Mouse (Mus musculus) heart, embryonic 13.5 days (tissue): Measurements from ENCODE around the gene Olfr524. TPM values are rescaled to one million over a fixed set of nuclear protein-coding genes. Genes with fewer than 3 reads are reported as not detected.
A peak's percentile ranks its signal among the peaks of the same experiment; 100 is the strongest.

Source experiments
- ATAC-seq: fragments of 200-750 bp; cut with Nextera tagmentation; 2 replicates; pipeline ENCODE4 v1.8.0; 2017; ENCODE audit warnings: moderate TSS enrichment; ENCODE audit not compliant: insufficient number of reproducible peaks, low FRiP score, low TSS enrichment; ENCODE audit errors: extremely low read depth
- H3K27ac ChIP-seq: fragments of 300-500 bp; sonication (generic); replicated peaks from 2 replicates; pipeline ENCODE4 v1.5.1; 2015; ENCODE audit warnings: moderate library complexity, mild to moderate bottlenecking, inconsistent platforms
- H3K27me3 ChIP-seq: fragments of 300-500 bp; sonication (generic); replicated peaks from 2 replicates; pipeline ENCODE4 v1.6.1; 2015; ENCODE audit warnings: mild to moderate bottlenecking, inconsistent platforms
- H3K36me3 ChIP-seq: fragments of 300-500 bp; sonication (generic); 2 replicates; pipeline ENCODE4 v1.6.1; 2015; ENCODE audit warnings: mild to moderate bottlenecking, inconsistent platforms
- H3K4me1 ChIP-seq: fragments of 300-500 bp; sonication (generic); 2 replicates; pipeline ENCODE4 v1.6.1; 2015; ENCODE audit warnings: inconsistent platforms
- H3K4me2 ChIP-seq: fragments of 300-500 bp; sonication (generic); 2 replicates; pipeline ENCODE4 v1.6.1; 2015; ENCODE audit warnings: inconsistent platforms, mild to moderate bottlenecking, moderate library complexity
- H3K4me3 ChIP-seq: fragments of 300-500 bp; sonication (generic); 2 replicates; pipeline ENCODE4 v1.5.1; 2015; ENCODE audit warnings: moderate library complexity, mild to moderate bottlenecking, inconsistent platforms
- H3K9ac ChIP-seq: fragments of 300-500 bp; sonication (generic); 2 replicates; pipeline ENCODE4 v1.6.1; 2015; ENCODE audit warnings: inconsistent platforms, mild to moderate bottlenecking, moderate library complexity
- H3K9me3 ChIP-seq: fragments of 300-500 bp; sonication (generic); 2 replicates; pipeline ENCODE4 v1.6.1; 2016; ENCODE audit warnings: inconsistent platforms
- WGBS: fragments of 180-500 bp; shearing (Covaris S2); methylation state at CpG from one replicate; pipeline ENCODE4 v1.1.7; 2015; ENCODE audit warnings: mixed read lengths; 5-methylcytosine and 5-hydroxymethylcytosine counted together
- polyA plus RNA-seq: library from polyadenylated mRNA; unstranded; fragments of >200 nt; fragmentation: Nextera tagmentation; extraction: Ambion mirVana; gene quantifications from 2 replicates; pipeline ENCODE4 v1.2.1, GENCODE M21; 2015

Olfr524 gene
- polyA plus RNA-seq, 1 experiment from 2014 or later: not detected

- no peak overlapping the region for H3K4me2 ChIP-seq
- H3K9ac ChIP-seq: no peak overlapping the region
- no peaks in the 10 kb centered on the region for H3K36me3 ChIP-seq
- H3K9me3 ChIP-seq: no peaks in the 10 kb centered on the region
- no peak overlapping the region for H3K27ac ChIP-seq
- H3K4me1 ChIP-seq: no peaks in the 10 kb centered on the region
- no peak overlapping the region for H3K4me3 ChIP-seq
- peaks cover 5% of the 10 kb centered on the region; the same call in 1 of the 2 replicates for H3K27me3 ChIP-seq
- ATAC-seq: no peak
- 60% methylated on average over 18 of the region's 18 CpGs for WGBS
Measured at GRCm38 (mm10) chr7:140186646-140187620, 18.8 kb downstream of the Olfr524 start.

DNA sequence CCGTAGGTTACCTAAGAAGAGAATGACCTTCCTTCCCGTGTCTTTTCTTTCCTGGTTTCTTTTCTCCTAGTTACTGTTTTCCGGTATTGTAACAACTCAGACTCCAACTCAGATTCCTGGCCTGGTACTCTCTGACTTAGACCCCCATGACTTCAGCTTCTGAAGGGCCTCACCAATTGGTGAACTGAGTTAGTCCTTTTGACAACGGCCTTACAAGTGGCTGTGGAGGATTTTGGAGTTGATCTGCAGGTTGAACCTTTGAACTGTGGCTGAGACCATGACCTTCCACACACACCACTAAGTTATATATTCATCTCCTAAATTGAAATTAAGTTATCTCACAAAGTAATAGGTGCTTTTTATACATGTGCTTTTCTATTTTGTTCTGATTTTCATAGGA is 21.6 kb downstream of the Olfr524 start:
- no peak for ATAC-seq
- 0 out of 2 replicates have a peak, but pooled peaks cover 5% of the 10 kb centered on the region for H3K27me3 ChIP-seq
- WGBS: 76% methylated on average over 4 of the region's 4 CpGs

DNA sequence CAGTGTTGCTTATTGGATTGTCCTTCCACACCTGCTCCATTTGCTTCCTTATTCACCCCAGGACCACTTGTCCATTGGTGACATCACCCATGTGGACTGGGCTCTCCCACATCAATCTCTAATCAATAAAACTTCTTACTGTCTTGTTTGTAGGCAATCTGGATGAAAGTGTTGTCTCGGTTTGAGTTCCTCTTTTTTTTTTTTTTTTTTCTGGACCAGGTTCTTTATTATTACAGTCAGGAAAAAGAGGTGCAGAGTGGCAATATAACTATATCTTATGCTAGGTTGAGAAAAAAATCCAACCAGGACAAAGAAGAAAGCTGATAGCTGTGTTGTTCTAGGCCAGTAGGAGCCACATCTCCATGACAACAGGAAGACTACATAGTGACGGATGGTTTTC is 25.1 kb downstream of the Olfr524 start:
- H3K4me1 ChIP-seq: no peaks in the 10 kb centered on the region
- no peak overlapping the region for H3K27ac ChIP-seq
- H3K9ac ChIP-seq: no peak overlapping the region
- 0 out of 2 replicates have a peak, but pooled peaks cover 6% of the 10 kb centered on the region for H3K27me3 ChIP-seq
- no peak overlapping the region for H3K4me2 ChIP-seq
- no peak for ATAC-seq
- no peaks in the 10 kb centered on the region for H3K9me3 ChIP-seq
- H3K36me3 ChIP-seq: no peaks in the 10 kb centered on the region
- 64% methylated on average over 2 of the region's 2 CpGs for WGBS
- H3K4me3 ChIP-seq: no peak overlapping the region

More for the DNA sequence above, 21.6 kb downstream of the Olfr524 start:
- no peaks in the 10 kb centered on the region for H3K4me1 ChIP-seq
- H3K9me3 ChIP-seq: no peaks in the 10 kb centered on the region
- no peak overlapping the region for H3K4me2 ChIP-seq
- no peak overlapping the region for H3K27ac ChIP-seq
- H3K4me3 ChIP-seq: no peak overlapping the region
- H3K36me3 ChIP-seq: no peaks in the 10 kb centered on the region
- no peak overlapping the region for H3K9ac ChIP-seq

- Histone ChIP-seq H3K9ac (no peak overlapping the region), H3K4me3 (no peak overlapping the region), H3K27me3 (0 out of 2 replicates have a peak, but pooled peaks cover 6% of the 10 kb centered on the region), H3K36me3 (no peaks in the 10 kb centered on the region), H3K9me3 (no peaks in the 10 kb centered on the region), H3K27ac (no peak overlapping the region), H3K4me1 (no peaks in the 10 kb centered on the region), H3K4me2 (no peak overlapping the region)
- ATAC-seq: no peak
- 80% methylated on average over 2 of the region's 2 CpGs for WGBS
Measured at GRCm38 (mm10) chr7:140179176-140179575, 26.6 kb downstream of the Olfr524 start.

GRCm38 (mm10) chr7:140172936-140173335 is 32.8 kb downstream of the Olfr524 start, which contains the start of gene Olfr523:
Olfr523 (plus strand) TSS chr7:140173217.
- no peak within 1 kb of the TSS for H3K4me3 ChIP-seq
- 0 out of 2 replicates have a peak, but pooled peaks cover 5% of the 10 kb centered on the region for H3K27me3 ChIP-seq
- H3K4me1 ChIP-seq: no peaks in the 10 kb centered on the region
- ATAC-seq: no peak
- H3K4me2 ChIP-seq: no peak within 1 kb of the TSS
- H3K9me3 ChIP-seq: no peaks in the 10 kb centered on the region
- no peak within 1 kb of the TSS for H3K27ac ChIP-seq
- H3K9ac ChIP-seq: no peak within 1 kb of the TSS
- 53% methylated on average over 1 of the region's 1 CpGs for WGBS
- no peaks in the 10 kb centered on the region for H3K36me3 ChIP-seq

DNA sequence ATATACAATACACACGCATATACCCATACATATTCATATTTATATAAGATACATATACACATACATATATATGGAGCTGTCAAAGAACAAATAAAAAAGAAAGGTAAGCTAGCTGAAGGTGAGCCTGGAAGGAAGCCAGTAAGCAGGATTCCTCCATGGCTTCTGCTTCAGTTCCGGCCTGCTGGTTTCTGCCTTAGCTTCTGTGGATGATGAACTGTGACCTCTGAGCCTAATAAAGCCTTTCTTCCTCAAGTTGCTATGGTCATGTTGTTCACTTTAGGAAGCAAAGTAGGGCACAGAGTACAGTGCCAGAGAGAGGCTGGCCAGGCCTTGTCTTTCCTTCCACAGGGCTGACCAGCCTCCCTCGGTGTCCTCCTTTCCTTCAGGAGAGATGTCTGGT is 34.9 kb downstream of the Olfr524 start:
- H3K4me1 ChIP-seq: no peaks in the 10 kb centered on the region

DNA sequence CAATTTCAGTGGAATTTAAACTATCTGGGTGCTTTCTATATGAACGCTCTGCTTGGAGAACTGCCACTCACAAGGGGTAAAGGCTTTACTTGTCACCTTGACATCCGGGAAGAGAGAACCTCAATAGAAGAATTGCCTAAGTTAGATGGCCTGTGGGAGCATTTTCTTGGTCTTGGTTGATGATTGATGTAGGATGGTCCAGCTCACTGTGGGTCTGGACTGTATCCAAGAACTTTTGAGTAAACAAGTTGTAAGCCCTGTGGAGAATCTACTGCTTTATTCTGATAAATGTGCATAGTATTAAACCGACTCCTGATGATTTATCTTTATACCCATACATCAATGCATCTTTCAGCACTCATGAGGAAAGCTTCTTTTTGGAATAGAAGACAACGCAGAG is 36.4 kb downstream of the Olfr524 start:
- no peaks in the 10 kb centered on the region for H3K36me3 ChIP-seq
- no peaks in the 10 kb centered on the region for H3K27me3 ChIP-seq
- H3K4me1 ChIP-seq: no peaks in the 10 kb centered on the region
- WGBS: 72% methylated on average over 4 of the region's 4 CpGs
- no peaks in the 10 kb centered on the region for H3K9me3 ChIP-seq
- H3K9ac ChIP-seq: no peak overlapping the region
- ATAC-seq: no peak
- H3K4me2 ChIP-seq: no peak overlapping the region
- H3K27ac ChIP-seq: no peak overlapping the region
- no peak overlapping the region for H3K4me3 ChIP-seq

More for the DNA sequence above, 34.9 kb downstream of the Olfr524 start:
- Histone ChIP-seq H3K4me3 (no peak overlapping the region), H3K27ac (no peak overlapping the region), H3K9ac (no peak overlapping the region), H3K27me3 (no peaks in the 10 kb centered on the region), H3K36me3 (no peaks in the 10 kb centered on the region), H3K9me3 (no peaks in the 10 kb centered on the region), H3K4me2 (no peak overlapping the region)
- ATAC-seq: no peak
- 81% methylated on average over 3 of the region's 3 CpGs for WGBS

- H3K27ac ChIP-seq: no peak overlapping the region
- H3K4me2 ChIP-seq: no peak overlapping the region
- no peak for ATAC-seq
- H3K27me3 ChIP-seq: no peaks in the 10 kb centered on the region
- H3K9ac ChIP-seq: no peak overlapping the region
- H3K4me3 ChIP-seq: no peak overlapping the region
- no peaks in the 10 kb centered on the region for H3K9me3 ChIP-seq
- 54% methylated on average over 1 of the region's 1 CpGs for WGBS
- H3K4me1 ChIP-seq: no peaks in the 10 kb centered on the region
- H3K36me3 ChIP-seq: no peaks in the 10 kb centered on the region
Measured at GRCm38 (mm10) chr7:140167950-140168349, 37.8 kb downstream of the Olfr524 start.

GRCm38 (mm10) chr7:140164664-140165063 is 41.1 kb downstream of the Olfr524 start, which contains the start of gene Olfr522:
Olfr522 (minus strand) TSS chr7:140164764.
- H3K27me3 ChIP-seq: 0 out of 2 replicates have a peak, but pooled peaks cover 17% of the 10 kb centered on the region
- H3K4me3 ChIP-seq: no peak within 1 kb of the TSS
- H3K4me1 ChIP-seq: no peaks in the 10 kb centered on the region
- no peak within 1 kb of the TSS for H3K4me2 ChIP-seq
- H3K36me3 ChIP-seq: no peaks in the 10 kb centered on the region
- no peak within 1 kb of the TSS for H3K27ac ChIP-seq
- no peaks in the 10 kb centered on the region for H3K9me3 ChIP-seq
- no peak for ATAC-seq
- WGBS: 56% methylated on average over 7 of the region's 7 CpGs
- no peak within 1 kb of the TSS for H3K9ac ChIP-seq

DNA sequence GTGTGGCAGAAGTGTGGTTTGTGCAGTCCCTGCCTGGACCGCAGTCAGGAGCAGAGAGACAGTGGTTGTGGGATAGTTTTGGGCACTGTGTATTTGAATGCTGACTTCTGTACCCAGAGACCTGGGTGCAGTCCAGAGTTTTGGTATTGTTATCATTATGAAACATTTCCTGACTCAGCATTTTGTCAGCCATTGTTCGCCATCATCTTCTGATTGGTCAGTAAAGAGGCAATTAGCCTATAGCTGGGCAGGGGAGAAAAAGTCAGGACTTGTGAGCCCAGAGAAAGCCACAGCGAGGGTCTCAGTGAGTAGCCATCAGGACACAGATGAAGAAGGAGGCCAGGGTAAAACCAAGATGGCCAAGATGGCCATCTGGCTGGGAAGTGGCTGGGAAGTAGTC is 45.4 kb downstream of the Olfr524 start:
- Histone ChIP-seq H3K9ac (no peak overlapping the region), H3K4me2 (no peak overlapping the region), H3K9me3 (no peaks in the 10 kb centered on the region), H3K27ac (no peak overlapping the region), H3K27me3 (peaks cover 50% of the 10 kb centered on the region), H3K4me1 (no peaks in the 10 kb centered on the region), H3K4me3 (no peak overlapping the region), H3K36me3 (no peaks in the 10 kb centered on the region)
- 73% methylated on average over 3 of the region's 3 CpGs for WGBS
- no peak for ATAC-seq

DNA sequence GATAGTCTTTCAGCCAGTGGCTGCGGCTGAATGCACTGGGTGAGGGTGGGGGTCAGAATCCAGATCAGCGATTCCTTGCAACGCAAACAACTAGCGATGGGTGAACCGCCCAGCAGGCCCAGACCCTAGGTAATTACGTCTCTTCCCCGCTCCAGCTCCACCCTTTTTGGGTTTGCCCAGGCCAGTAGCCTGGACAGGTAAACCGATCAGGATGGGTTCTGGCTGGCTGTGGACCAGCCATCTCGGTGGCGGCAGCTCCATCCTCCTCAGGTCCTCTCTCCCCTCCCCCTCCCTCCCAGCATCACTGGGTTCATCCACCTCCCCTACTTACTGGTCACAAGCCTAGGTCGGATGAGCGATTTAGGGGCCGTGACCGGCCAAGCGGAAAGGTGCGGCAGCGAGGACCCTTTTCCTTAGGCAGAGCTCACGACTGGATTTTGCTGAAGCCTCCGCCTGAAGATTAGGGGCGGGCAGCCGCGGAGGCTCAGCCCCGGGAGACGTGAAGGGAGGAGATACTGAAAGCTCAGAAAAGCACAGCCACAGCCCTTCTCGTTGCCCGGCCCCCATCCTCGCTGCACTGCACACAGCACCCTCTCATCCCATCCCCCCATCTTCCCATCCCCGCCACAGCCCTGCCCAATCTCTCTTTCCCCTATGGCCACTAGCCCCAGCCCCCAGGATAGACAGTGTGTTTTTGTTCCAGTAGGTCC is 51.4 kb downstream of the Olfr524 start, which contains the start of gene Sprn:
Sprn (minus strand) TSS at position 660 of the 710 bp plus-strand sequence.
- Histone ChIP-seq H3K36me3 (peaks cover 5% of the 10 kb centered on the region; the same call in 1 of the 2 replicates), H3K9me3 (no peaks in the 10 kb centered on the region), H3K9ac (peak within 1 kb of the TSS; percentile 64), H3K4me3 (peak within 1 kb of the TSS; percentile 30), H3K27ac (no peak within 1 kb of the TSS), H3K27me3 (peaks cover 73% of the 10 kb centered on the region), H3K4me1 (peaks cover 15% of the 10 kb centered on the region), H3K4me2 (peak within 1 kb of the TSS; percentile 66)
- ATAC-seq: no peak
- WGBS: 5% methylated on average over 28 of the region's 28 CpGs
